Mouse (Mus musculus) large intestine, adult 2 months (tissue): ENCODE results near the gene Ccng2. TPM values are rescaled to one million over a fixed set of nuclear protein-coding genes. Genes with fewer than 3 reads are reported as not detected.

Source experiments
- DNase-seq: peaks from one replicate; pipeline ENCODE4 v3.0.0-alpha.2; 2012; ENCODE audit warnings: low read depth, low spot score
- WGBS: fragments of 180-500 bp; shearing (Covaris S2); methylation state at CpG from one replicate; pipeline ENCODE4 v1.1.7; 2018; 5-methylcytosine and 5-hydroxymethylcytosine counted together
- polyA plus RNA-seq: library from polyadenylated mRNA; depleted of rRNA; stranded (reverse); fragments of >200 nt; gene quantifications from 2 replicates; pipeline ENCODE4 v1.2.3, GENCODE M21; 2012

Gene Ccng2
- polyA plus RNA-seq, 1 experiment = 24.1 TPM

GRCm38 (mm10) chr5:93260983-93261382 is 6.1 kb upstream of the Ccng2 start:
- 84% methylated on average over 3 of the region's 3 CpGs for WGBS
- no peak for DNase-seq

- no peak for DNase-seq
- WGBS = 13% methylated on average over 2 of the region's 2 CpGs
Measured at GRCm38 (mm10) chr5:93262751-93263150, 4.3 kb upstream of the Ccng2 start.

- WGBS = 80% methylated on average over 6 of the region's 6 CpGs
- no peak for DNase-seq
Measured at GRCm38 (mm10) chr5:93263396-93264075, 3.5 kb upstream of the Ccng2 start.

GRCm38 (mm10) chr5:93264136-93264700 is 2.8 kb upstream of the Ccng2 start:
- DNase-seq = no peak
- WGBS = 15% methylated on average over 1 of the region's 1 CpGs

GRCm38 (mm10) chr5:93265164-93265800 is 1.8 kb upstream of the Ccng2 start:
- 16% methylated on average over 7 of the region's 7 CpGs for WGBS
- DNase-seq = no peak

- 9% methylated on average over 13 of the region's 13 CpGs for WGBS
- DNase-seq = peak; percentile 85
Measured at GRCm38 (mm10) chr5:93265801-93266580, 1.1 kb upstream of the Ccng2 start.

- DNase-seq = no peak
- under 1% methylated on average over 48 of the region's 48 CpGs for WGBS
Measured at GRCm38 (mm10) chr5:93267851-93268606, 972 bp downstream of the Ccng2 start.

GRCm38 (mm10) chr5:93270095-93270494 is 3.0 kb downstream of the Ccng2 start:
- WGBS = 72% methylated on average over 7 of the region's 7 CpGs
- DNase-seq = no peak

GRCm38 (mm10) chr5:93270721-93271120 is 3.7 kb downstream of the Ccng2 start:
- 94% methylated on average over 18 of the region's 18 CpGs for WGBS
- DNase-seq = no peak

- no peak for DNase-seq
- 63% methylated on average over 14 of the region's 14 CpGs for WGBS
Measured at GRCm38 (mm10) chr5:93282446-93283107, 15.5 kb downstream of the Ccng2 start.

GRCm38 (mm10) chr5:93283109-93283508 is 16.1 kb downstream of the Ccng2 start:
- no peak for DNase-seq

GRCm38 (mm10) chr5:93288553-93288952 is 21.5 kb downstream of the Ccng2 start:
- DNase-seq = no peak

More at GRCm38 (mm10) chr5:93283109-93283508, 16.1 kb downstream of the Ccng2 start:
- WGBS = 62% methylated on average over 7 of the region's 7 CpGs

GRCm38 (mm10) chr5:93290282-93290681 is 23.2 kb downstream of the Ccng2 start:
- WGBS = 6% methylated on average over 2 of the region's 2 CpGs
- DNase-seq = no peak

- peak; percentile 53 for DNase-seq
- 23% methylated on average over 5 of the region's 5 CpGs for WGBS
Measured at GRCm38 (mm10) chr5:93296341-93296746, 29.3 kb downstream of the Ccng2 start.

GRCm38 (mm10) chr5:93296754-93297153 is 29.7 kb downstream of the Ccng2 start:
- DNase-seq = peak; percentile 90
- WGBS = 14% methylated on average over 4 of the region's 4 CpGs

- WGBS = 77% methylated on average over 3 of the region's 3 CpGs
- DNase-seq = no peak
Measured at GRCm38 (mm10) chr5:93297311-93297710, 30.3 kb downstream of the Ccng2 start.

GRCm38 (mm10) chr5:93305126-93305830 is 38.2 kb downstream of the Ccng2 start:
- 76% methylated on average over 2 of the region's 2 CpGs for WGBS
- no peak for DNase-seq

GRCm38 (mm10) chr5:93308909-93309308 is 41.9 kb downstream of the Ccng2 start:
- WGBS = 82% methylated on average over 2 of the region's 2 CpGs
- no peak for DNase-seq
